Mouse (Mus musculus) lung, adult 2 months (tissue): Measurements from ENCODE around the gene Gm11238.
"Not testable (repeated sequence)": the region's sequence is repeated elsewhere in the genome, so short reads cannot be mapped to it uniquely, and the experiment has no call there.

Experiments
- CTCF ChIP-seq: fragments of 200-500 bp; IDR thresholded peaks from 2 replicates; pipeline ENCODE4 v1.5.1; 2011; ENCODE audit warnings: mild to moderate bottlenecking, low read length, control low read depth; ENCODE audit not compliant: insufficient read depth
- POLR2A ChIP-seq: fragments of 200-500 bp; IDR thresholded peaks from 2 replicates; pipeline ENCODE4 v1.6.1; 2011; ENCODE audit warnings: low read depth, mild to moderate bottlenecking, control low read depth, low read length, borderline replicate concordance; ENCODE audit errors: extremely low read depth

GRCm38 (mm10) chr4:73668054-73668453, 60.4 kb downstream of the Gm11238 start, which contains the start of gene Gm11239:
- TF ChIP-seq CTCF, POLR2A: not testable (repeated sequence)
